Mouse (Mus musculus) liver, postnatal 0 days (tissue): ENCODE measurements around the gene Ankrd24. TPM values are rescaled to one million over a fixed set of nuclear protein-coding genes. Genes with fewer than 3 reads are reported as not detected.

ENCODE experiments used
- ATAC-seq: fragments of 200-750 bp; cut with Nextera tagmentation; 2 replicates; pipeline ENCODE4 v1.8.0; 2017; ENCODE audit warnings: mild to moderate bottlenecking, moderate library complexity
- DNase-seq: peaks from one replicate; pipeline ENCODE4 v3.0.0-alpha.2; 2016
- H3K27ac ChIP-seq: fragments of 300-500 bp; sonication (generic); 2 replicates; pipeline ENCODE4 v1.5.1; 2014; ENCODE audit warnings: antibody characterized with exemption, moderate library complexity, mild to moderate bottlenecking, low read depth
- H3K27me3 ChIP-seq: fragments of 300-500 bp; sonication (generic); 2 replicates; pipeline ENCODE4 v1.6.1; 2014; ENCODE audit warnings: low read length, control low read depth, mixed read lengths; ENCODE audit not compliant: insufficient read depth
- H3K36me3 ChIP-seq: fragments of 300-500 bp; sonication (generic); replicated peaks from 2 replicates; pipeline ENCODE4 v1.6.1; 2014; ENCODE audit warnings: mild to moderate bottlenecking, control low read depth, low read length, moderate library complexity, mixed read lengths; ENCODE audit not compliant: insufficient read depth
- H3K4me1 ChIP-seq: fragments of 300-500 bp; sonication (generic); 2 replicates; pipeline ENCODE4 v1.6.1; 2014; ENCODE audit warnings: antibody characterized with exemption, mild to moderate bottlenecking, control low read depth; ENCODE audit not compliant: insufficient read depth
- H3K4me2 ChIP-seq: fragments of 300-500 bp; sonication (generic); 2 replicates; pipeline ENCODE4 v1.6.1; 2014; ENCODE audit warnings: low read depth, mild to moderate bottlenecking, low read length, moderate library complexity, mixed read lengths
- H3K4me3 ChIP-seq: fragments of 300-500 bp; sonication (generic); 2 replicates; pipeline ENCODE4 v1.5.1; 2014; ENCODE audit warnings: low read depth, low read length
- H3K9ac ChIP-seq: fragments of 300-500 bp; sonication (generic); replicated peaks from 2 replicates; pipeline ENCODE4 v1.6.1; 2014; ENCODE audit warnings: mild to moderate bottlenecking, moderate library complexity
- H3K9me3 ChIP-seq: fragments of 300-500 bp; sonication (generic); 2 replicates; pipeline ENCODE4 v1.6.1; 2016; ENCODE audit warnings: mild to moderate bottlenecking, control low read depth, low read length, mixed read lengths
- CTCF ChIP-seq: sonication (generic); IDR thresholded peaks from 2 replicates; pipeline ENCODE4 v1.5.1; 2016; ENCODE audit warnings: antibody characterized with exemption, low read depth
- EP300 ChIP-seq: IDR thresholded peaks from 2 replicates; pipeline ENCODE4 v1.6.1; 2016; ENCODE audit warnings: antibody characterized with exemption, low read depth, mild to moderate bottlenecking
- WGBS: fragments of 180-500 bp; shearing (Covaris S2); extraction: QIAGEN DNeasy Blood & Tissue Kit; methylation state at CpG from one replicate; pipeline ENCODE4 v1.1.7; 2014; ENCODE audit not compliant: insufficient replicate concordance; 5-methylcytosine and 5-hydroxymethylcytosine counted together
- polyA plus RNA-seq: library from polyadenylated mRNA; unstranded; fragments of >200 nt; fragmentation: Nextera tagmentation; extraction: Ambion mirVana; gene quantifications from 2 replicates; pipeline ENCODE4 v1.2.1, GENCODE M21; 2015

The Ankrd24 gene
- polyA plus RNA-seq, 1 experiment from 2014 or later = 2.1 TPM

GRCm38 (mm10) chr10:81602741-81603151, 25.6 kb upstream of the Ankrd24 start:
- Histone ChIP-seq H3K4me3 (no peak overlapping the region), H3K9ac (no peak overlapping the region), H3K4me1 (peaks cover 38% of the 10 kb centered on the region), H3K27ac (no peak overlapping the region), H3K9me3 (no peaks in the 10 kb centered on the region), H3K27me3 (no peaks in the 10 kb centered on the region), H3K36me3 (no peaks in the 10 kb centered on the region), H3K4me2 (no peak overlapping the region)
- DNase-seq (no peak), ATAC-seq (no peak)
- TF ChIP-seq CTCF = peak; percentile 82
- no peak for TF ChIP-seq EP300
- WGBS = 12% methylated on average over 4 of the region's 4 CpGs

GRCm38 (mm10) chr10:81604019-81604967, 24.0 kb upstream of the Ankrd24 start:
- Histone ChIP-seq H3K4me1 (peaks cover 35% of the 10 kb centered on the region), H3K27me3 (no peaks in the 10 kb centered on the region), H3K27ac (no peak overlapping the region), H3K9ac (no peak overlapping the region), H3K9me3 (no peaks in the 10 kb centered on the region), H3K36me3 (no peaks in the 10 kb centered on the region), H3K4me2 (peak overlapping the region; percentile 91), H3K4me3 (no peak overlapping the region)
- WGBS = 51% methylated on average over 12 of the region's 12 CpGs
- no peak for TF ChIP-seq CTCF
- TF ChIP-seq EP300 = no peak
- no peak for DNase-seq
- ATAC-seq = no peak

DNA sequence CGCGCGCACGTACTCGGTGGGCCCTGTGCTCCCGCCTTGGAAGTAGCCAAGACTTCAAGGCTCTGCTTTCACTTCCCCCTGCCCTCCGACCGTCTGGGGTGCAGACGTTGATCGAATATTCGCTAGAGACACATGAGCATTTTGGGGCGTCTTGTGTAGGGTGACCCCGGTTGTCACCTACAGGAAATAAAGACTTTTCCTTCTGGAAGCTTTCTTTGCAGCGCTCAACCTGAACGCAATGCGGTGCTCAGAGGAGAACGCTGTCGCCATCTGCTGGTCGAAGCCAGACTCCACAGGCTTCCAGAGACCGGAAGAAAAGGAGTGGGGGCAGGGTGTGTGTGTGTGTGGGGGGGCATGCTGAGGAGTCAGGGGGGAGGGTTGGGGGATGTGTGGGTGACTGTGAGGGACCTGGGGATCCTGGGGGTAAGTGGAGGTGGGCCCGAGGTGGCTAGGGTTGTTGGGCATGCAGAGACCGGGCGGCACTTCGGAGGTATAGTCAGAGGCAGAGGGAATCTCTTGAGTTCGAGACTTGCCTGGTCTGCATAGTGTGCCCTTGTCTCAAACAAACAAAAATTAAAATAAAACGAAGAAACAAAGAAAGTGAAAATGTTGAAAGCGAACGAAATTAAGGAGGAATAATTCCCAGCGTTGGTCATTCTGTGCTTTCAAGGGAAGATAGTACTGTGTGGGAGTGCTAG, 23.2 kb upstream of the Ankrd24 start:
- ATAC-seq = peak; percentile 35
- TF ChIP-seq CTCF (peak; percentile 95), EP300 (no peak)
- Histone ChIP-seq H3K27ac (peak overlapping the region; percentile 86), H3K4me3 (peak overlapping the region; percentile 60), H3K4me2 (peak overlapping the region; percentile 91), H3K9ac (peak overlapping the region; percentile 35), H3K9me3 (no peaks in the 10 kb centered on the region), H3K36me3 (no peaks in the 10 kb centered on the region), H3K4me1 (peaks cover 31% of the 10 kb centered on the region), H3K27me3 (no peaks in the 10 kb centered on the region)
- 8% methylated on average over 29 of the region's 29 CpGs for WGBS
- DNase-seq = peak; percentile 90

DNA sequence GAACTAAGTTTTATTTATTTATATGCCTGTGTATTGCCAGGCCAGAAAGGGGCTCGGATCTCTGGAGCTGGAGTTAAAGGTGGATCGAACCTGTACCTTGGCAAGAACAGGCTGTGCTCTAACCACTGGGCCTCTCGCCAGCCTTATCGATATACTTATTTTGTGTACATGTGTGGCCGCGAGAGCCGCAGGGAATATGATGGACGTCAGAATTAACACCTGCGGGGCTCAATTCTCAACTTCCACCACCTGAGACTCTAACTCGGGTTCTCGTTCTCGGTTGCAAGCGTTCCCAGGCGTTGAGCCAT, 22.7 kb upstream of the Ankrd24 start:
- no peaks in the 10 kb centered on the region for H3K36me3 ChIP-seq
- no peaks in the 10 kb centered on the region for H3K9me3 ChIP-seq
- no peak for TF ChIP-seq EP300
- TF ChIP-seq CTCF = no peak
- H3K27ac ChIP-seq = peak overlapping the region; percentile 86
- WGBS = under 1% methylated on average over 14 of the region's 14 CpGs
- DNase-seq = no peak
- H3K4me3 ChIP-seq = peak overlapping the region; percentile 60
- peak; percentile 12 for ATAC-seq
- H3K4me1 ChIP-seq = peaks cover 29% of the 10 kb centered on the region
- no peaks in the 10 kb centered on the region for H3K27me3 ChIP-seq
- H3K4me2 ChIP-seq = peak overlapping the region; percentile 91
- peak overlapping the region; percentile 35 for H3K9ac ChIP-seq

DNA sequence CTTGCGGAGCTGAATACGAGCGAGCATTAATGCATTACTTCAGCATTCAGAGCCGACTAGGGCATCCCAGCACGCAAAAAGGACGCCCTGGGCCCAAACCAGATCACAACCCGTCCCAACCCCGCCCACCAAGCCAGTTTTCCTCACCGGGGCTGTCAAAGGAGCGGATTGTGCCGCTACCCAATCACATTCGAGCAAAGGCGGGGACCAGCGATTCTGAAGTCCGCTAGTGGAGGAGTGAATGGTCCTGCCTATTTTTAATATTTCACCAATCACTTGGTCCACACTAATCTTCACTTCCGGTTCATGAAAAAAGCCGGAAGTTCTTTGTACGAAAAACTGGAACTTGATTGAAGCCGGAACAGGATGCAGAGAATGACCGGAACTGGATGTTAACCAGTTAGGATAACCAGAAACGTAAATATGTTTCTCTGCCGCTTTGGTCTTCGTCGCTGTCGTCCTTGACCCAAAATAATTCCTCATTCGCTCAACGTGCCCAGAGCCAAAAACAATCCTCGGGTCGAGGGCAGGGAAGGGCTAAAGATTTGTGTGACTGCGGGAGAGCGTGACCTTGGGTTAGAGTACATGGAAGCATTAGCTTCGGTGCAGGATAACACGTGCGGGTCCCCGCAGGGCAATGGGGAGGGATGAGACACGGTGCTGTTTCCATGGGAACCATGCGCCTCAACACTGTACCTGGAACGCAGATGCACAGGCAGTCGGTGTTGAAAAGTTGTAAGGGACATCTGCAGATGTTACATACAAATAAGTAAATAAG, 22.2 kb upstream of the Ankrd24 start, which contains the start of gene BC025920:
Gene BC025920, plus strand, starts transcription at position 297 of the 778 bp plus-strand sequence.
- no peak for TF ChIP-seq CTCF
- peak; percentile 70 for TF ChIP-seq EP300
- Histone ChIP-seq H3K4me3 (peak within 1 kb of the TSS; percentile 60), H3K9me3 (no peaks in the 10 kb centered on the region), H3K27me3 (no peaks in the 10 kb centered on the region), H3K4me1 (peaks cover 25% of the 10 kb centered on the region), H3K4me2 (peak within 1 kb of the TSS; percentile 91), H3K9ac (peak within 1 kb of the TSS; percentile 58), H3K27ac (peak within 1 kb of the TSS; percentile 92), H3K36me3 (no peaks in the 10 kb centered on the region)
- 1% methylated on average over 39 of the region's 39 CpGs for WGBS
- ATAC-seq (peak; percentile 92), DNase-seq (peak; percentile 95)
